ENCODE assay signal across 8 mouse cellular contexts in genomic region chr16:4542236-4542774, GRCm38 (mm10). TPM values are rescaled to one million over a fixed set of nuclear protein-coding genes. Genes with fewer than 3 reads are reported as not detected.
DNase-seq lines count a peak whose midpoint lies in the region; ATAC-seq lines count a peak whose summit lies in the region.

No protein-coding gene starts in this region.

- WGBS in heart, embryonic 13.5 days: 39% methylated on average over 7 of the region's 7 CpGs
- 53% methylated on average over 7 of the region's 7 CpGs for WGBS in hindbrain, embryonic 12.5 days
- 59% methylated on average over 7 of the region's 7 CpGs for WGBS in midbrain, embryonic 11.5 days

- no peak for DNase-seq in heart, postnatal 25 days (ENCODE audit: low spot score)
- DNase-seq in ZHBTc4 (ENCODE audit: low read depth, low spot score): peak; percentile 29
- peak; percentile 88 for DNase-seq in midbrain, embryonic 11.5 days (ENCODE audit: low spot score, missing footprints)
- DNase-seq in left cerebral cortex, postnatal 14 days (ENCODE audit: low spot score in 2 of 2): no peak
- DNase-seq in natural killer cell, adult 2 months (ENCODE audit: low spot score in 2 of 2): no peak
- DNase-seq in thymus, postnatal 10 days (ENCODE audit: low spot score in 2 of 2): no peak

- no peak overlapping the region for H3K27ac ChIP-seq in heart, embryonic 13.5 days (replicated peaks)
- H3K27ac ChIP-seq in hindbrain, embryonic 12.5 days: no peak overlapping the region
- no peak overlapping the region for H3K27ac ChIP-seq in midbrain, embryonic 11.5 days (ENCODE audit: low read depth, low read length)

- H3K27me3 ChIP-seq in heart, embryonic 13.5 days (replicated peaks): no peaks in the 10 kb centered on the region
- no peaks in the 10 kb centered on the region for H3K27me3 ChIP-seq in hindbrain, embryonic 12.5 days
- no peaks in the 10 kb centered on the region for H3K27me3 ChIP-seq in midbrain, embryonic 11.5 days (ENCODE audit: control insufficient read depth, insufficient read depth, low read length)

- H3K9me3 ChIP-seq in heart, embryonic 13.5 days: no peaks in the 10 kb centered on the region
- no peaks in the 10 kb centered on the region for H3K9me3 ChIP-seq in hindbrain, embryonic 12.5 days (replicated peaks)
- no peaks in the 10 kb centered on the region for H3K9me3 ChIP-seq in midbrain, embryonic 11.5 days (ENCODE audit: control insufficient read depth, low read length)

- H3K9ac ChIP-seq in heart, embryonic 13.5 days: peak overlapping the region; percentile 67
- 0 out of 2 replicates have a peak overlapping the region, but pooled peaks have one; percentile 20 for H3K9ac ChIP-seq in hindbrain, embryonic 12.5 days
- H3K9ac ChIP-seq in midbrain, embryonic 11.5 days (ENCODE audit: low read length): 0 out of 2 replicates have a peak overlapping the region, but pooled peaks have one; percentile 13

- H3K4me3 ChIP-seq in heart, embryonic 13.5 days: peak overlapping the region; percentile 59
- H3K4me3 ChIP-seq in hindbrain, embryonic 12.5 days: peak overlapping the region; percentile 43
- H3K4me3 ChIP-seq in midbrain, embryonic 11.5 days (ENCODE audit: low read depth, low read length): no peak overlapping the region

- H3K4me2 ChIP-seq in heart, embryonic 13.5 days: peak overlapping the region; percentile 72
- H3K4me2 ChIP-seq in hindbrain, embryonic 12.5 days (replicated peaks): peak overlapping the region; percentile 52
- peak overlapping the region; percentile 18; the same call in 1 of the 2 replicates for H3K4me2 ChIP-seq in midbrain, embryonic 11.5 days

- H3K36me3 ChIP-seq in heart, embryonic 13.5 days: peaks cover 29% of the 10 kb centered on the region
- peaks cover 24% of the 10 kb centered on the region for H3K36me3 ChIP-seq in hindbrain, embryonic 12.5 days
- H3K36me3 ChIP-seq in midbrain, embryonic 11.5 days (ENCODE audit: control insufficient read depth, insufficient read depth, low read length): peaks cover 3% of the 10 kb centered on the region

- ATAC-seq in heart, embryonic 13.5 days (ENCODE audit: extremely low read depth, insufficient number of reproducible peaks, low FRiP score, low TSS enrichment): no peak
- ATAC-seq in hindbrain, embryonic 12.5 days (ENCODE audit: low FRiP score): no peak
- ATAC-seq in midbrain, embryonic 11.5 days (ENCODE audit: low FRiP score): peak; percentile 19; the same call in 1 of the 2 replicates

- peaks cover 26% of the 10 kb centered on the region for H3K4me1 ChIP-seq in heart, embryonic 13.5 days
- peaks cover 11% of the 10 kb centered on the region; the same call in 1 of the 2 replicates for H3K4me1 ChIP-seq in hindbrain, embryonic 12.5 days
- no peaks in the 10 kb centered on the region for H3K4me1 ChIP-seq in midbrain, embryonic 11.5 days (ENCODE audit: control insufficient read depth, insufficient read depth, low read length)

- intact Hi-C loops in heart, postnatal 25 days (cut with DNase I): loop anchor here (1.0 to 5.0 kb wide), 3 partner anchors 54 to 226 kb away; partner anchors contain the start of gene Adcy9
- intact Hi-C loops in left cerebral cortex, postnatal 14 days (cut with DNase I): loop anchor here (2.0 to 5.0 kb wide), 2 partner anchors 54 to 225 kb away; no protein-coding TSS in a partner anchor

RNA-seq across cellular contexts. Expression of gene Srl, which starts 0.7 kb away (rescaled TPM):
- 177 and 181 TPM in 2 replicates for polyA plus RNA-seq in heart, embryonic 13.5 days (2015; fragmentation: Nextera tagmentation; extraction: Ambion mirVana)
- 1,000 to 10,000 TPM; 1,004 to 1,109 TPM for total RNA-seq in heart, postnatal 25 days (2021)
- 25.8 and 36.5 TPM in 2 replicates for polyA plus RNA-seq in hindbrain, embryonic 12.5 days (2016; fragmentation: Nextera tagmentation; extraction: Ambion mirVana)
- polyA plus RNA-seq in midbrain, embryonic 11.5 days (2014; fragmentation: Nextera tagmentation; extraction: Ambion mirVana): 20.0 and 20.9 TPM in 2 replicates
- 10 to 100 TPM; 14.2 to 18.8 TPM for total RNA-seq in left cerebral cortex, postnatal 14 days (2021)

RNA-seq across cellular contexts. Expression of gene Tfap4, which starts 17.3 kb away (rescaled TPM):
- polyA plus RNA-seq in heart, embryonic 13.5 days (2015; fragmentation: Nextera tagmentation; extraction: Ambion mirVana): 6.3 and 7.7 TPM in 2 replicates
- total RNA-seq in heart, postnatal 25 days (2021): 1 to 10 TPM; 3.5 to 4.2 TPM
- 13.1 and 13.8 TPM in 2 replicates for polyA plus RNA-seq in hindbrain, embryonic 12.5 days (2016; fragmentation: Nextera tagmentation; extraction: Ambion mirVana)
- 18.2 and 18.9 TPM in 2 replicates for polyA plus RNA-seq in midbrain, embryonic 11.5 days (2014; fragmentation: Nextera tagmentation; extraction: Ambion mirVana)
- 1 to 10 TPM; 2.8 to 3.1 TPM for total RNA-seq in left cerebral cortex, postnatal 14 days (2021)

RNA-seq across cellular contexts. Expression of gene Glis2, which starts 52.2 kb away (rescaled TPM):
- polyA plus RNA-seq in heart, embryonic 13.5 days (2015; fragmentation: Nextera tagmentation; extraction: Ambion mirVana): 19.9 and 23.5 TPM in 2 replicates
- 10 to 100 TPM; 16.6 to 20.3 TPM for total RNA-seq in heart, postnatal 25 days (2021)
- polyA plus RNA-seq in hindbrain, embryonic 12.5 days (2016; fragmentation: Nextera tagmentation; extraction: Ambion mirVana): 34.0 and 34.3 TPM in 2 replicates
- 16.6 and 27.2 TPM in 2 replicates for polyA plus RNA-seq in midbrain, embryonic 11.5 days (2014; fragmentation: Nextera tagmentation; extraction: Ambion mirVana)
- 10 to 100 TPM; 16.3 to 18.0 TPM for total RNA-seq in left cerebral cortex, postnatal 14 days (2021)

Comparison
In these comparisons a context has a peak if more than half of its experiments do, and no peak if none do; other contexts are left out.
1. H3K4me2 ChIP-seq: peak in every context shown above with its lines; median percentile 72 in heart, embryonic 13.5 days; 52 in hindbrain, embryonic 12.5 days; 18 in midbrain, embryonic 11.5 days.
2. H3K9ac ChIP-seq: peak in every context shown above with its lines; median percentile 67 in heart, embryonic 13.5 days; 20 in hindbrain, embryonic 12.5 days; 13 in midbrain, embryonic 11.5 days.
3. DNase-seq: peak in ZHBTc4 (single experiment) and midbrain, embryonic 11.5 days (single experiment); none in heart, postnatal 25 days (single experiment), left cerebral cortex, postnatal 14 days (0 of 2), natural killer cell, adult 2 months (0 of 2) and thymus, postnatal 10 days (0 of 2).